Mouse (Mus musculus): ENCODE data around the gene Myl7.

The Myl7 gene

GRCm38 (mm10) chr11:5861678-5862393 lies 36.7 kb downstream of the Myl7 start, which contains the start of gene Aebp1:
TSS of gene Aebp1 (plus strand) at chr11:5861947.
- peak; percentile 17 for DNase-seq

DNA sequence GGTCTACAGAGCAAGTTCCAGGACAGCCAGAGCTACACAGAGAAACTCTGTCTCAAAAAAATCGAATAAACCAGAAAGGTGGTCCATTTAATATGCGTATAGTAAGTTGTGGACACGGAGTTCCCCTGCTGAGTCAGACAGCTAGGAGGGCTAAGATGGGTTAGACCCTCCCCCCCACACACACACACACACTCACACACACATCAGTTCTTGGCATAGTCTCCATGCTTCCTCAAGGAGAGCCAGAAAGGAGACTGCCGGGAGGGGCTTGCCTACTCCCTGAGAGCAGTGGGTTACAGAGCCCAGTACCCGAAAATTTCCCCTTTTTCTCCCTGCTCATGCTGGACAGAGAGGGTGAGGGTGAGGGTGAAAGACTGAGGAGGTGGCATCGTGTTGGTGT lies 37.9 kb downstream of the Myl7 start:
- no peak for DNase-seq

- DNase-seq = no peak
Measured at GRCm38 (mm10) chr11:5859883-5860550, 38.6 kb downstream of the Myl7 start.

DNA sequence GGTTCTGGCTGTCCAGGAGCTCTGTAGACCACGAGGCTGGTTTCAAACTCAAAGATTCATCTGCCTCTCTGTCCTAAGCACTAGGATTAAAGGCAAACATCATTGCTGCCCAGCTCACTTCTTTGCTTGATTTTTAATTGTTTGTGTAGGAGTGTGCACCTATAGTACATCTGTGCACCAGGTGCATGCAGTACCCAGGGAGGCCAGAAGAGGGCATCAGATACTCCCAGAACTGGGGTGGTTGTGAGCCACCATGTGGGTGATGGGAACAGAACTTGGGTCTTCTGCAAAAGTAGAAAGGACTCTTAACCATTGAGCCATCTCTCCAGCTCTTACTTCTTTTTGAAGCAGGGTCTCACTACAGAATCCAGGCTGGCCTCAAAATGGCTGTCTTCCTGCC lies 39.9 kb downstream of the Myl7 start:
- peak; percentile 38 to 47 for DNase-seq

- DNase-seq = no peak
Measured at GRCm38 (mm10) chr11:5856479-5857130, 42.0 kb downstream of the Myl7 start.

DNA sequence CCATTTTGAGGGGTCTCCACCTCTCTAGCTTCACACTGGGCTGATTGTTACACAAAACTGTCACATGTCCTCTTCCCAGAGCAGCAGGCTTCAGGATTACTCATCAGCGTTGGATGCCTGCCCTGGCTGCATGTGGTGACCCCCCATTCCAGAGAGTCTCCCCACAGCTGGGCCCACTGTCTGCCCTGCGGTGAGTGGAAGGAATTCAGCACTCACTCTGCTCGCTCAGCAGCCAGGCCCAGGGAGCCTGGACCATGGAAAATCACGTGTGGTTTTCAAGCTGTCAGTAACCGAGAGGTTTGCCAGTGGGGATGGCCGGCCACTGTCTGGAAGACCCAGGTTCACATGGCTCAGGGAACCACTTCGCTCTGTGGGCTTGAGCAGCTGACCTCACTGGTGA lies 42.7 kb downstream of the Myl7 start:
- no peak for DNase-seq

DNA sequence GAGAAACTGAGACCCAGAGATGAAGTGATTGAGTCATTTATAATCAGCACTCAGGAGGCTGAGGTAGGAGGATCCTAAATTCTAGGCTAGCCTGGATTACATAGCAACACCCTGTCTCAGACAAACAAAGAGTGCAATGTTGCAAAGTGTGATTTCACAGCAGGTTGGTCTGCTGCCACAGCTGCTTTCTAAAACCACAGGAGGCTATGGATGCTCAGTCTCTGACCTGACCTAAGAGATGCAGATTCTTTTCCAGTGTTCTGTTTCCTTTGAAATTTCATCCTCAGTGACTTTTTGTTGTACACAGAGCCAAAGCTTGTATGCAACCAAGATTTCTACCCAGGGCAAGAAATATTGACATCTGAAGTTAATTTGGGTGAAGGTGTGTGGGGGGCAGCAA lies 43.1 kb downstream of the Myl7 start:
- no peak for DNase-seq

DNA sequence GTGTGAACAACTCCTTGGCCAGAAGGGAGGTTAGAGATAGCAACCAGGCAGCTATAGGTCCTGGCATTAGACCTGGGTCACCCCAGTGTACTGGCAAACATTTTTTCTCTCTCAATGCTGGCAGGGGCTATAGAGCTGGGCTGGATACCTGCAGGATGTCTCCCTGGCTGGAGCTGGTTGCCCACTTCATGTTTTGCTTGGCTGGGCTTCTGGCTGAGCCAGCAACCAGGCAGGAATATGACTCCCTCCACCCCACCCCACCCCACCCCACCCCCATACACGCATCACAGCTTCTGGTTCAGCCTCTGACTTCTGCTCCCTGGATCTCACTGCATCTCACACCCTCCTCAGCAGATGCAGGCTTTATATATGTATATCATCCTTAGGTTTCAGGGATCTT lies 46.3 kb downstream of the Myl7 start:
- DNase-seq = no peak

DNA sequence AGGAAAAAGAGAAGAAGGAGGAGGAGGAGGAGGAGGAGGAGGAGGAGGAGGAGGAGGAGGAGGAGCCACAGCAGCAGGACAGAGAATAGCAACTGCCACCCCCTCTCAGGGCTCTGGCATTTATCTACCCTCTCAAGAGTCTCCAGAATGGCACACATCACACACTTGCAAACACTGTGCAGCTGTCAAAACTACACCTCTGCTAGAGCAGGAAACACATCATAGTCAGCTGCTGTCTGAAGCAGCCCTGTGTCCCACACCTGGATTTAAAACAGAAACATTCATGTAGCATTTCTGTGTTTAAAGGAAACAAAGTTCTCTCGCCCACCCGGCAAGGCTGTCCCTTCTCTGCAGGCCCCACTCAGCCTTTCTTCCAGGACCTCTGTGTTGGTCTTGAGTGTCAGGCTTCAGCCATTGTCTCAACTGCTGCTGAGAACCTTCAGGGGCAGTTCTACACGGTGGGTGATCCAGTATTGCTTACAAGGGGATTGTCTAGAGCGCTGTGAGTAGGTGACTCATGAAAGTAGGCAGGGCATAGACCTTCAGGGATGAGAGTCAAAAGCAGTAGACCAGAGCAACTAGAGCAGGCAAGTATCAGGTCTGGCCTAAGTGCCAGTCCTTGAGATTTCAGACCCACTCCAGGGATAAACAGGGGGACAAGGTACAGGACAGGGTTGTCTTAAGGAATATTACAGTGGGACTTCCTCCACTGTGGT lies 47.4 kb downstream of the Myl7 start:
- no peak for DNase-seq

- no peak for DNase-seq
Measured at GRCm38 (mm10) chr11:5850452-5850851, 48.1 kb downstream of the Myl7 start.

GRCm38 (mm10) chr11:5849316-5849715 lies 49.3 kb downstream of the Myl7 start:
- DNase-seq = no peak

DNA sequence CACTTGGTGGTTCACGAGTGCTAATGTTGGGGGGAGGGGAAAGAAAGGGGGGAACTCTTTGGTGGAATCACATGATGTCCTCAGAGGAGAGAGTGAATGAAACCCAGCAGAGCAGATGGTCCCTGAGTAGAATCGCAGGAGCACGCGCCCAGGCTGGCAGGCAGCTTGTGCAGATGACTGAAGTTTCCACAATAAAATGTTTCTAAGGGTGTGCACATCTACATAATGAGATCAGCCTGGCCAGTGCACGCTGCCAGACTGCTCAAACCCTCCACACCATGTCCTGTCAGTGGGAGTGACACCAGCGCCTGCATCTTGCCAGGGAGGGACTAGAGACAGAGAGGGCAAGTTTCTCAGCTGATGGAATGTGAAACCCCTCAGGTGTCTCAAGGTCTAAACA lies 49.8 kb downstream of the Myl7 start:
- no peak for DNase-seq

GRCm38 (mm10) chr11:5846639-5847345 lies 51.8 kb downstream of the Myl7 start:
- DNase-seq = no peak
